Mouse (Mus musculus) liver, postnatal 0 days (tissue): Measurements from ENCODE around the gene Rbm8a2. TPM values are rescaled to one million over a fixed set of nuclear protein-coding genes. Genes with fewer than 3 reads are reported as not detected.

ENCODE experiments used
- ATAC-seq: fragments of 200-750 bp; cut with Nextera tagmentation; 2 replicates; pipeline ENCODE4 v1.8.0; 2017; ENCODE audit warnings: mild to moderate bottlenecking, moderate library complexity
- DNase-seq: peaks from one replicate; pipeline ENCODE4 v3.0.0-alpha.2; 2016
- H3K27ac ChIP-seq: fragments of 300-500 bp; sonication (generic); 2 replicates; pipeline ENCODE4 v1.5.1; 2014; ENCODE audit warnings: antibody characterized with exemption, moderate library complexity, mild to moderate bottlenecking, low read depth
- H3K27me3 ChIP-seq: fragments of 300-500 bp; sonication (generic); 2 replicates; pipeline ENCODE4 v1.6.1; 2014; ENCODE audit warnings: low read length, control low read depth, mixed read lengths; ENCODE audit not compliant: insufficient read depth
- H3K36me3 ChIP-seq: fragments of 300-500 bp; sonication (generic); replicated peaks from 2 replicates; pipeline ENCODE4 v1.6.1; 2014; ENCODE audit warnings: mild to moderate bottlenecking, control low read depth, low read length, moderate library complexity, mixed read lengths; ENCODE audit not compliant: insufficient read depth
- H3K4me1 ChIP-seq: fragments of 300-500 bp; sonication (generic); 2 replicates; pipeline ENCODE4 v1.6.1; 2014; ENCODE audit warnings: antibody characterized with exemption, mild to moderate bottlenecking, control low read depth; ENCODE audit not compliant: insufficient read depth
- H3K4me2 ChIP-seq: fragments of 300-500 bp; sonication (generic); 2 replicates; pipeline ENCODE4 v1.6.1; 2014; ENCODE audit warnings: low read depth, mild to moderate bottlenecking, low read length, moderate library complexity, mixed read lengths
- H3K4me3 ChIP-seq: fragments of 300-500 bp; sonication (generic); 2 replicates; pipeline ENCODE4 v1.5.1; 2014; ENCODE audit warnings: low read depth, low read length
- H3K9ac ChIP-seq: fragments of 300-500 bp; sonication (generic); replicated peaks from 2 replicates; pipeline ENCODE4 v1.6.1; 2014; ENCODE audit warnings: mild to moderate bottlenecking, moderate library complexity
- H3K9me3 ChIP-seq: fragments of 300-500 bp; sonication (generic); 2 replicates; pipeline ENCODE4 v1.6.1; 2016; ENCODE audit warnings: mild to moderate bottlenecking, control low read depth, low read length, mixed read lengths
- CTCF ChIP-seq: sonication (generic); IDR thresholded peaks from 2 replicates; pipeline ENCODE4 v1.5.1; 2016; ENCODE audit warnings: antibody characterized with exemption, low read depth
- EP300 ChIP-seq: IDR thresholded peaks from 2 replicates; pipeline ENCODE4 v1.6.1; 2016; ENCODE audit warnings: antibody characterized with exemption, low read depth, mild to moderate bottlenecking
- WGBS: fragments of 180-500 bp; shearing (Covaris S2); extraction: QIAGEN DNeasy Blood & Tissue Kit; methylation state at CpG from one replicate; pipeline ENCODE4 v1.1.7; 2014; ENCODE audit not compliant: insufficient replicate concordance; 5-methylcytosine and 5-hydroxymethylcytosine counted together
- polyA plus RNA-seq: library from polyadenylated mRNA; unstranded; fragments of >200 nt; fragmentation: Nextera tagmentation; extraction: Ambion mirVana; gene quantifications from 2 replicates; pipeline ENCODE4 v1.2.1, GENCODE M21; 2015

The Rbm8a2 gene
- polyA plus RNA-seq, 1 experiment from 2014 or later = 0.36 TPM

DNA sequence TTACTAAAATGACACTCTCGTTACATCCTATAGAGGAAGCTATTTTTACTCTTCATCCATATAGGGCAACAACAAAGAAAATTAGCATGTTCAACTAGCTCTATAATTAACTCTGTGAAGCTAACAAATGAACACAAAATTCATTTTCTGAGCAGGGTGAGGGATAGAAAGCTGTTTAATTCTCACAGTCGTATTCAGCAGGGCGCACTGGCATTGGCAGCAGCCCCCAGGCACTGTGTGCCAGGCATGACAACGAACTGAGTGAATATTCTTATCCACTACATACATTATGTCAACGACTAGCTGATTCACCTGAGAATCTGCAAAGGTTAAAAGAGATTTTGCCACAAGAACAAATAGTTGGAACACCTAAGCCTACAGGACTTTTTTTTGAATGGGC lies 8.2 kb downstream of the Rbm8a2 start:
- DNase-seq (no peak), ATAC-seq (no peak)
- Histone ChIP-seq H3K36me3 (no peaks in the 10 kb centered on the region), H3K27me3 (no peaks in the 10 kb centered on the region), H3K27ac (no peak overlapping the region), H3K4me2 (no peak overlapping the region), H3K4me3 (no peak overlapping the region), H3K4me1 (no peaks in the 10 kb centered on the region), H3K9ac (no peak overlapping the region), H3K9me3 (no peaks in the 10 kb centered on the region)
- 73% methylated on average over 5 of the region's 5 CpGs for WGBS
- TF ChIP-seq CTCF (no peak), EP300 (no peak)

DNA sequence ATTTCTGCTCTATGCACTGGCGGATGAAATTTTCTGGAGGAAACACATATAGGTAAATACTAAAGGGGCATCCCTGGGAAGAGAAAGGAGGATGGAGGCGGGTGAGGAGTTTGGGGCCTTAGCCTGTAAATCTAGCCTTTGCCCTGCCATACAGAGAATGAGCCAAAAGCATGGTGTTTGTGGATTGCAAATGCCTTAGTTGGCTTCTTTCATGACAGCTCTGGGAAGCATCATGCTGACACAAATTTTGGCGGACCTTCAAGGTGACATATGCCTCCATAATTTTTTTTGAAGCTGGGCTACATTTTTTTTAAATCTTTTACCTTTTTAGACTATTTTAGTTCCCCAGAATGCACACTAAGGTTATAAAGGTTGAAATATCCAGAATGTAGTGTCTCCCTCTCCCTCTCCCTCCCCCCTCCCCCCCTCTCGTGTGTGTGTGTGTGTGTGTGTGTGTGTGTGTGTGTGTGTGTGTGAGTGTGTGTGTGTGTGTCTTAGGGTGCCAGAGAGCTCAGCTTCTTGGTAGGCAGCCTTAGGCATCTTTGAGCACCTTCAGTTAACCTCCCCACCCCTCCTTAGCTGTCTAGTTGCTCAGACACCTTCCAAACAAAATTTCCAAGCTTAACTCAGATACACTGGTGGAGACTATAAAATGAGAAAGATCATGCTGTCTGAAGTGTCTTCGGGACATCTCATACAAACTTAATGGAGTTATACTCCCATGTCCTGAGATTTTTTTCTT lies 11.7 kb downstream of the Rbm8a2 start:
- no peaks in the 10 kb centered on the region for H3K4me1 ChIP-seq
- no peaks in the 10 kb centered on the region for H3K36me3 ChIP-seq
- no peak overlapping the region for H3K4me2 ChIP-seq
- H3K27me3 ChIP-seq = no peaks in the 10 kb centered on the region
- H3K27ac ChIP-seq = no peak overlapping the region
- WGBS = 72% methylated on average over 5 of the region's 5 CpGs
- H3K9me3 ChIP-seq = no peaks in the 10 kb centered on the region
- no peak overlapping the region for H3K9ac ChIP-seq
- DNase-seq = no peak
- H3K4me3 ChIP-seq = no peak overlapping the region
- no peak for TF ChIP-seq EP300
- no peak for ATAC-seq

DNA sequence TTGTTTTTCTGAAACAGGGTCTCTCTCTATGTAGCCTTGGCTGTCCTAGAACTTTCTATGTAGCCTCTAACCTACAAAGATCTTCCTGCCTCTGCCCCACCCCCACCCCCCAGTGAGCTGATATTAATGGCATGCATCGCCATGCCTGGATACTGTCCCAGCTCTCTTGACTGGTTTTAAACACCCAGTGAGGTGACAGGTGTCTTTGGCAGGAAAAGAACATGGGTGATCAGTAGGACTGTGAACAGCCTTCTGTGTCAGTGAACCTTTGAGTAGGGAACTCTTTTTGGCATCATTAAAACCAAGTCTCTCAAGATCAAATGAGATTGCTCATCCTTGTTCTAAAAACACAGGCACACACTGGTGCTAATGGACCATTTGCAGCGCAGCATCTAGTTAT lies 17.1 kb downstream of the Rbm8a2 start:
- Histone ChIP-seq H3K36me3 (no peaks in the 10 kb centered on the region), H3K27me3 (no peaks in the 10 kb centered on the region), H3K9me3 (no peaks in the 10 kb centered on the region), H3K9ac (no peak overlapping the region), H3K4me2 (no peak overlapping the region), H3K4me1 (no peaks in the 10 kb centered on the region), H3K27ac (no peak overlapping the region), H3K4me3 (no peak overlapping the region)
- 73% methylated on average over 2 of the region's 2 CpGs for WGBS
- DNase-seq (no peak), ATAC-seq (no peak)
- TF ChIP-seq CTCF (no peak), EP300 (no peak)

DNA sequence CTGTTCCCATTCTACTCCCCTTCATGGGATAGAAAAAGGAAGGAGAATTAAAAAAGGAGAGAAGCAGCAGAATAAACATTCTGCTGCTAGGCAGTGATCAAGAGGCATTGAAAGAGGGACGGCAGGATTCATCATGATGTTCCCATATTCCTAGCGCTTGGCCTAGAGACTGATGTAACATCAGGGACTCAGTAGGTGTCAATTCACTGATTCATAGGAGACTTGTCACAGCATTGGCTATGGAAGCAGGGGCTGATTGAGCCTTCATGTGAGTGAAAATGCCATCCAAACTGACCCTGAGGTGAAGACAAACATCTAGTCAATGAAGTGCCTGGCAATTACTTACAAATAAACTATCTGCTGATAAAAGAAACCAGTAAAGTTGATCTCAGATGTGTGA lies 28.1 kb downstream of the Rbm8a2 start:
- WGBS = 79% methylated on average over 2 of the region's 2 CpGs
- H3K9ac ChIP-seq = no peak overlapping the region
- no peak overlapping the region for H3K4me2 ChIP-seq
- H3K4me3 ChIP-seq = no peak overlapping the region
- ATAC-seq (no peak), DNase-seq (no peak)
- no peak overlapping the region for H3K27ac ChIP-seq
- no peaks in the 10 kb centered on the region for H3K36me3 ChIP-seq
- no peaks in the 10 kb centered on the region for H3K9me3 ChIP-seq
- TF ChIP-seq CTCF (no peak), EP300 (no peak)
- no peaks in the 10 kb centered on the region for H3K27me3 ChIP-seq
- H3K4me1 ChIP-seq = no peaks in the 10 kb centered on the region

DNA sequence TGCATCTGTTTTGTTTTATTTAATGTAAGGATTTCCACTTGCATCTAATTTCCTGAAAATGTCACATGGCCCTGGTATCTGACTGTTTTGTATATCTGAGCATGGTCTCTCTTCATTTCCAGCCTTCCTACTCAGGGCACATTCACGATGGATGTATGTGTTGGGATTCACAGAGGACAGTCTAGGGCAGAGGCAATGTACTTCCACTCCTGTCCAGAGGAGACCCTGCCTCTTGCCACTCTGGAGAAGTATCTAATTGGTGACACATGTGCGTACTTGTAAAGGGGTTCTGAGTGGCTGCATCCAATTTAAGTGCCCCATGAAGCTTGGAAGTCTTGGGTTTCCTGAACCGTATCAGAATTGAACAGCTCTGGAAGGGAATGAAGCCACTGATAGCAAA lies 28.5 kb downstream of the Rbm8a2 start:
- Histone ChIP-seq H3K9me3 (no peaks in the 10 kb centered on the region), H3K27ac (no peak overlapping the region), H3K4me1 (no peaks in the 10 kb centered on the region), H3K9ac (no peak overlapping the region), H3K4me3 (no peak overlapping the region), H3K4me2 (no peak overlapping the region), H3K27me3 (no peaks in the 10 kb centered on the region), H3K36me3 (no peaks in the 10 kb centered on the region)
- ATAC-seq (no peak), DNase-seq (no peak)
- WGBS = 70% methylated on average over 3 of the region's 3 CpGs
- TF ChIP-seq EP300 (no peak), CTCF (no peak)

DNA sequence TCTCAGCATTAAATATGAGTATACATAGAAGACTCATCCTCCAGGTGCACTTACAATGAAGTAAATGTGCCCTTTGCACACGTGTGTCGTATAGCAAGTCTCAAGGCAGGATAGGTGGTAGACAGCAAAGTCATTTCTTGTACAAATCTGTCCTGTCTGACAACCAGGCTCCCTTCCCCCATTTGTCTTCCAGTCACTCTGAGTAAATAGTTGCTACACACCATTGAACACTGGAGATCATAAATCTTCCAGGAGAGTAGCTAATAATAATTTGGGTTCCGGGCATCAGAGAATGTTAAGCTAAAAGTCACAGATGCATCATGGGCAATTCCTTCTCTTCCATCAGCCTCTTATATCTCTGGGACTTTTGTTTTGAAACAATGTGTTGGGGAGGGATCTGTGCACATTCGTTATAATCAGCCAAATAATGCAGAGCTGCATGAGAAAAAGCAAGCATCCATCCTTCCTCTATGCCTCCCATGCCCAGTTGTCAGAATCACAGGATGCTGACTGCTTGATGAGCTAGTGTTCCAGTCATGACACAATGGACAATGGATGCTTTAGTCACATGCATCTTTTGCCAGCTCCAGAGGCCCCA lies 32.1 kb downstream of the Rbm8a2 start:
- H3K4me3 ChIP-seq = no peak overlapping the region
- H3K36me3 ChIP-seq = no peaks in the 10 kb centered on the region
- no peak overlapping the region for H3K9ac ChIP-seq
- no peak overlapping the region for H3K27ac ChIP-seq
- no peak for TF ChIP-seq CTCF
- no peak for TF ChIP-seq EP300
- no peaks in the 10 kb centered on the region for H3K27me3 ChIP-seq
- H3K4me1 ChIP-seq = no peaks in the 10 kb centered on the region
- H3K4me2 ChIP-seq = no peak overlapping the region
- 73% methylated on average over 4 of the region's 4 CpGs for WGBS
- DNase-seq (no peak), ATAC-seq (no peak)
- no peaks in the 10 kb centered on the region for H3K9me3 ChIP-seq
